Mouse (Mus musculus) layer of hippocampus, adult 9-10 months (tissue): ENCODE measurements around the gene Bbs9.
"Not testable (repeated sequence)": the region's sequence is repeated elsewhere in the genome, so short reads cannot be mapped to it uniquely, and the experiment has no call there.

Experiments
- DNase-seq: peaks from one replicate; pipeline ENCODE4 v3.0.0; 2022; ENCODE audit warnings: low spot score

Gene Bbs9

GRCm38 (mm10) chr9:22869147-22869546 lies 393.6 kb downstream of the Bbs9 start:
- not testable (repeated sequence) for DNase-seq

GRCm38 (mm10) chr9:22870661-22871060 lies 395.1 kb downstream of the Bbs9 start:
- DNase-seq, result no peak

- DNase-seq, result no peak
Measured at GRCm38 (mm10) chr9:22875231-22875630, 399.7 kb downstream of the Bbs9 start.

GRCm38 (mm10) chr9:22879266-22879665 lies 403.8 kb downstream of the Bbs9 start:
- no peak for DNase-seq

- no peak for DNase-seq
Measured at GRCm38 (mm10) chr9:22886351-22886750, 410.8 kb downstream of the Bbs9 start.

GRCm38 (mm10) chr9:22905434-22905833 lies 429.9 kb downstream of the Bbs9 start:
- no peak for DNase-seq

GRCm38 (mm10) chr9:22916808-22917207 lies 441.3 kb downstream of the Bbs9 start:
- DNase-seq, result no peak

GRCm38 (mm10) chr9:22935645-22936044 lies 460.1 kb downstream of the Bbs9 start:
- no peak for DNase-seq
